Mouse (Mus musculus) heart, embryonic 16.5 days (tissue): ENCODE results near the gene Adcy10. TPM values are rescaled to one million over a fixed set of nuclear protein-coding genes. Genes with fewer than 3 reads are reported as not detected.
A peak's percentile ranks its signal among the peaks of the same experiment; 100 is the strongest.

Experiments
- ATAC-seq: fragments of 200-750 bp; cut with Nextera tagmentation; replicated peaks from 2 replicates; pipeline ENCODE4 v1.8.0; 2017; ENCODE audit warnings: moderate number of reproducible peaks; ENCODE audit not compliant: insufficient read depth, low FRiP score; ENCODE audit errors: extremely low read depth
- H3K27ac ChIP-seq: fragments of 300-500 bp; sonication (generic); 2 replicates; pipeline ENCODE4 v1.5.1; 2014; ENCODE audit warnings: mild to moderate bottlenecking, low read length, control low read depth, moderate library complexity
- H3K27me3 ChIP-seq: fragments of 300-500 bp; sonication (generic); 2 replicates; pipeline ENCODE4 v1.6.1; 2014; ENCODE audit warnings: low read length, mixed read lengths; ENCODE audit not compliant: control insufficient read depth, insufficient read depth
- H3K36me3 ChIP-seq: fragments of 300-500 bp; sonication (generic); 2 replicates; pipeline ENCODE4 v1.6.1; 2014; ENCODE audit not compliant: control insufficient read depth, insufficient read depth
- H3K4me1 ChIP-seq: fragments of 300-500 bp; sonication (generic); 2 replicates; pipeline ENCODE4 v1.6.1; 2014; ENCODE audit warnings: low read length, mixed read lengths; ENCODE audit not compliant: control insufficient read depth, insufficient read depth
- H3K4me2 ChIP-seq: fragments of 300-500 bp; sonication (generic); 2 replicates; pipeline ENCODE4 v1.6.1; 2014; ENCODE audit warnings: low read depth, mild to moderate bottlenecking, control low read depth, low read length
- H3K4me3 ChIP-seq: fragments of 300-500 bp; sonication (generic); 2 replicates; pipeline ENCODE4 v1.5.1; 2014; ENCODE audit warnings: mild to moderate bottlenecking, control low read depth, low read length
- H3K9ac ChIP-seq: fragments of 300-500 bp; sonication (generic); 2 replicates; pipeline ENCODE4 v1.6.1; 2014; ENCODE audit warnings: low read length, control low read depth
- H3K9me3 ChIP-seq: fragments of 300-500 bp; sonication (generic); replicated peaks from 2 replicates; pipeline ENCODE4 v1.6.1; 2016; ENCODE audit warnings: low read length; ENCODE audit not compliant: control insufficient read depth
- WGBS: fragments of 180-500 bp; shearing (Covaris S2); extraction: QIAGEN DNeasy Blood & Tissue Kit; methylation state at CpG from one replicate; pipeline ENCODE4 v1.1.7; 2014; 5-methylcytosine and 5-hydroxymethylcytosine counted together
- polyA plus RNA-seq: library from polyadenylated mRNA; unstranded; fragments of >200 nt; fragmentation: Nextera tagmentation; extraction: Ambion mirVana; gene quantifications from 2 replicates; pipeline ENCODE4 v1.2.1, GENCODE M21; 2015

Adcy10 gene
- not detected in 2 replicates for polyA plus RNA-seq

- ATAC-seq, result no peak
- Histone ChIP-seq H3K4me3 (no peak within 1 kb of the TSS), H3K4me2 (no peak within 1 kb of the TSS), H3K27me3 (no peaks in the 10 kb centered on the region), H3K4me1 (no peaks in the 10 kb centered on the region), H3K9ac (no peak within 1 kb of the TSS), H3K9me3 (no peaks in the 10 kb centered on the region), H3K27ac (no peak within 1 kb of the TSS), H3K36me3 (peaks cover 12% of the 10 kb centered on the region; the same call in 1 of the 2 replicates)
- 85% methylated on average over 8 of the region's 8 CpGs for WGBS
Observed at GRCm38 (mm10) chr1:165484688-165485233, at the start of gene Adcy10. Gene Adcy10 (plus strand): TSS chr1:165485183.

- Histone ChIP-seq H3K27ac (no peak overlapping the region), H3K4me1 (no peaks in the 10 kb centered on the region), H3K27me3 (no peaks in the 10 kb centered on the region), H3K36me3 (no peaks in the 10 kb centered on the region), H3K4me2 (no peak overlapping the region), H3K9me3 (no peaks in the 10 kb centered on the region; the same call in 1 of the 2 replicates), H3K4me3 (no peak overlapping the region), H3K9ac (no peak overlapping the region)
- WGBS, result 91% methylated on average over 1 of the region's 1 CpGs
- no peak for ATAC-seq
Observed at GRCm38 (mm10) chr1:165438289-165439021, 46.5 kb upstream of the Adcy10 start.

- Histone ChIP-seq H3K27me3 (no peaks in the 10 kb centered on the region), H3K4me3 (no peak overlapping the region), H3K27ac (no peak overlapping the region), H3K4me1 (no peaks in the 10 kb centered on the region), H3K4me2 (no peak overlapping the region), H3K9me3 (no peaks in the 10 kb centered on the region), H3K9ac (no peak overlapping the region), H3K36me3 (no peaks in the 10 kb centered on the region)
- ATAC-seq, result no peak
- WGBS, result 86% methylated on average over 3 of the region's 3 CpGs
Observed at GRCm38 (mm10) chr1:165440788-165441187, 44.2 kb upstream of the Adcy10 start.

GRCm38 (mm10) chr1:165441201-165441600, 43.8 kb upstream of the Adcy10 start:
- no peak overlapping the region for H3K27ac ChIP-seq
- no peaks in the 10 kb centered on the region for H3K9me3 ChIP-seq
- no peak for ATAC-seq

GRCm38 (mm10) chr1:165441719-165442118, 43.3 kb upstream of the Adcy10 start:
- Histone ChIP-seq H3K9ac (no peak overlapping the region), H3K36me3 (no peaks in the 10 kb centered on the region), H3K9me3 (no peaks in the 10 kb centered on the region), H3K4me1 (no peaks in the 10 kb centered on the region), H3K4me3 (no peak overlapping the region), H3K4me2 (no peak overlapping the region), H3K27me3 (no peaks in the 10 kb centered on the region), H3K27ac (no peak overlapping the region)
- WGBS, result 65% methylated on average over 3 of the region's 3 CpGs
- ATAC-seq, result no peak

More at GRCm38 (mm10) chr1:165441201-165441600, 43.8 kb upstream of the Adcy10 start:
- H3K27me3 ChIP-seq, result no peaks in the 10 kb centered on the region
- no peaks in the 10 kb centered on the region for H3K4me1 ChIP-seq
- H3K36me3 ChIP-seq, result no peaks in the 10 kb centered on the region
- no peak overlapping the region for H3K4me2 ChIP-seq
- no peak overlapping the region for H3K9ac ChIP-seq
- H3K4me3 ChIP-seq, result no peak overlapping the region

GRCm38 (mm10) chr1:165459041-165459502, 25.9 kb upstream of the Adcy10 start:
- Histone ChIP-seq H3K4me1 (peaks cover 12% of the 10 kb centered on the region), H3K4me2 (peak overlapping the region; percentile 74), H3K27ac (peak overlapping the region; percentile 99), H3K4me3 (peak overlapping the region; percentile 97), H3K27me3 (no peaks in the 10 kb centered on the region), H3K36me3 (no peaks in the 10 kb centered on the region; the same call in 1 of the 2 replicates), H3K9me3 (0 out of 2 replicates have a peak, but pooled peaks cover 2% of the 10 kb centered on the region), H3K9ac (peak overlapping the region; percentile 93)
- WGBS, result 16% methylated on average over 7 of the region's 7 CpGs
- ATAC-seq, result no peak

- Histone ChIP-seq H3K4me1 (peaks cover 12% of the 10 kb centered on the region), H3K4me2 (peak overlapping the region; percentile 74), H3K27me3 (no peaks in the 10 kb centered on the region), H3K4me3 (peak overlapping the region; percentile 97), H3K36me3 (no peaks in the 10 kb centered on the region), H3K27ac (peak overlapping the region; percentile 99), H3K9ac (peak overlapping the region; percentile 93), H3K9me3 (no peaks in the 10 kb centered on the region)
- ATAC-seq, result peak; percentile 2; the same call in 1 of the 2 replicates
- WGBS, result under 1% methylated on average over 55 of the region's 60 CpGs
Observed at GRCm38 (mm10) chr1:165459503-165460181, 25.3 kb upstream of the Adcy10 start.

- WGBS, result under 1% methylated on average over 37 of the region's 37 CpGs
- H3K27ac ChIP-seq, result peak within 1 kb of the TSS; percentile 99
- no peaks in the 10 kb centered on the region for H3K27me3 ChIP-seq
- no peaks in the 10 kb centered on the region for H3K9me3 ChIP-seq
- peaks cover 12% of the 10 kb centered on the region for H3K4me1 ChIP-seq
- peak within 1 kb of the TSS; percentile 97 for H3K4me3 ChIP-seq
- peak within 1 kb of the TSS; percentile 75 for H3K4me2 ChIP-seq
- H3K36me3 ChIP-seq, result no peaks in the 10 kb centered on the region
- peak within 1 kb of the TSS; percentile 93 for H3K9ac ChIP-seq
- ATAC-seq, result peak; percentile 87
Observed at GRCm38 (mm10) chr1:165460360-165460800, 24.6 kb upstream of the Adcy10 start, which contains the start of the genes Dcaf6 and Mpc2. Gene Dcaf6 (minus strand): TSS chr1:165460475. Gene Mpc2 (plus strand): TSS chr1:165460637.
